Mouse (Mus musculus) retina, adult 2 months (tissue): Measurements from ENCODE around the gene Enpp5.

Experiments
- DNase-seq: peaks from one replicate; pipeline ENCODE4 v3.0.0-alpha.2; 2012; ENCODE audit warnings: low read depth, low spot score

Enpp5 gene

DNA sequence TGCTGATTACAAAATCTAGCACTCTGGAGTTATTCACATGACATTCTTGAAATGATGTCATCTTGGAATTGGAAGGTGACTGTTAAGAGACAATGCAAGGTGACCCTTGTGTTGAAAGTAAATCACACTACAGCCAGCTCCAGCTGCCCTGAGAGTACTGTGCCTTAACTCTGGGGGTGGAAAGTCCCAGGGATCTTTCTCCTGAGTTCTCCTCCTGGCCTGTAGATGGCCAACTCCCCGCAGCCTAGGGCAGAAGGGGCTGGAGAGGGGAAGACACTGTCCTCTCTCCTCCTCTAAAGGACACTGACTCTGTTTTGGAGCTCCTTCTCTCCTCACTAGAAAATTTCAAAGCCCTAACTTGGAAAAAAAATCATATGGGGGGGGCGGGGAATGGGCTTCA lies 12.9 kb downstream of the Enpp5 start:
- DNase-seq: no peak

DNA sequence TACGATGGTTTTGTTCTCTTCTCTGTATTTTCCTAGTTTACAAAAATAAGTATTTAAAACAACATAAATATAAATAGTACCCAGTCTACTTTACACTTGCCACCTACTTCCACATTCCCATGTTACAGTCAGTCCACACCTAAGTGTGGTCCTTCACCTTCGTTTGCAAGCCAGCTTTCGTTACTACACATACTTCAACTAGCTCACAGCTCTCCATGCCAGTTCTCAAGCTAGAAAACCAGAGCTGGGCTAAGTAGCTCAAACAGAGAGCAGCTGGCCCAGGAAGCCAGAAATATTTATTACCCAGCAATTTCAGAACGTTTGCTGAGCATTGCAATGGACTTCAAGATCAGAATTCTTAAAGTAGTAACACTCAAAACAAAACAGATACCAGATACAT lies 21.9 kb downstream of the Enpp5 start:
- no peak for DNase-seq

DNA sequence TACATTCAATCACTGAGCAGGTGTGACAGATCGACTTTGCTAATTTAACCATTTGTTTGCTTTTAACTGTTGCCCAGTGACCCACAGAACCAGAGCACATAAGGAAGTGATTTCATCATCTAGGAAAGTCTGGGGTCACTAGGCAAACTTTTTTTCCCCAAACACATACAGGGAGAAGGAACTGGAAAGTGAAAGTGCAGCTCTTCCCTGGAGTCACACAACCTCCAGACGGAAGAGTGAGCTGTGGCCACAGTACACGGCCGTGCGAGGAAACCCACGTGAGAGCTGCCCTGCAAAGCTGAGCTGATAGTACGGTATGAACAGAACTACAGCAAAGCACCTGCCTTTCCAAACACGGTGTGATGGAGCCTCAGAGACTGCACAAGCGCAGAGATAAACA lies 22.3 kb downstream of the Enpp5 start:
- no peak for DNase-seq

DNA sequence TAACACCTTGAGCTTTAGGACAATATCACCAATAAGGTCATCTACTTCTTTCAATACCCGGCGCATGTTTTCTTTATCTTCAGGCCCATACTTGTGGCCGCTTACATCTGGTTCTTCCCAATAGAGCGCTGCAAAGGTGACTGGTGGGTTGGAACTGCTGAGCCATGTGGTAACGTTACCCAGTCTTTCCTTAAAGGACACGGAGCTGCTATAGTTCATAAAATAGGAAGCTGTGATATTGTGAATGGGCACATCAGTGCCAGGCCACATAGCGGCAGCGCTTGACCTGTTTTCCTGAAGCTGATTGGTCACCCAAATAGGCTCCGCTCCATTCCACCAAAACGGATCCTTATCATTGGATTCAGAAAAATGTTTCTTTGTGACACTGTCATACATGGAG lies 23.3 kb downstream of the Enpp5 start:
- no peak for DNase-seq

DNA sequence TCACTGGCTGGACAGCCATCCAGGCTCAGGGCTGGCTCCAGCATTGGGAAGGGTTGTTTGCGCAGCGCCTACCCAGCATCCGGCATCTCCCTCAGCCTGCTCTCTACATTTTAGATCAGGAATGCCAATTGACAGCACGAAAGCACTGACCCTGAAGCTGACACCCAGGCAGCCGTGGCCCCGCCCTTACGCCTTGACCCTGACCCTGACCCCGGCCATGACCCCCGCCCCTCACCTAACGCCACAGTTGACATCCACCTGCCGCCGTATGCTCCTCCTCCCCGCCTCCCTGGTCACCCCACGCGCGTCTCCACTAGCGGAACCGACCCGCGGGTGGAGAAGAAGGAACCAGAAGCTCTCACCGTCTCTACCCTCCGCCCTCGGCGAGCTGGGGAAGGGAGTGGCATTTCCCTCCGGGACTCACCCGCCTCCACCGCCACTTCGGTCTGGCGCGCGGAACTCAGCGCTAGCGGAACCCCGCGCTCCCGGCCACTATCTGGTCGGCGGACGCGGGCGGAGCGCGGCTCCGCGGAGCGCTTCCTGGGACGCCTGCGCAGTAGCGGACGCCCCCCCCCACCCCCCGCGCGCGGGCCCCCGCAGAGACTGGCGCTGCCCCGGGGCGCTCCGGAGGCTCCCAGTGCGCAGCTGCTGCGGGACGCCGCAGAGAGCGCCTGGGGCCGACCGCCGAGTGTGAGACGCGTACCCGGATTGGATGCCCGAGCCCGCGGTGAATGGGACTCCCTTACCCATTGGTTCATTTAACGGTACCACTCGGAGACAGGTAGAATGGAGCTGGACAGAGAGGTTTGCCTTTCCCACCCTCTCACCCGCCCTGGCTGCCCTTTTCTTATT lies 26.9 kb downstream of the Enpp5 start, which contains the start of gene Enpp4:
TSS of gene Enpp4 (minus strand) at position 523 of the 852 bp plus-strand sequence.
- DNase-seq: peak; percentile 86

DNA sequence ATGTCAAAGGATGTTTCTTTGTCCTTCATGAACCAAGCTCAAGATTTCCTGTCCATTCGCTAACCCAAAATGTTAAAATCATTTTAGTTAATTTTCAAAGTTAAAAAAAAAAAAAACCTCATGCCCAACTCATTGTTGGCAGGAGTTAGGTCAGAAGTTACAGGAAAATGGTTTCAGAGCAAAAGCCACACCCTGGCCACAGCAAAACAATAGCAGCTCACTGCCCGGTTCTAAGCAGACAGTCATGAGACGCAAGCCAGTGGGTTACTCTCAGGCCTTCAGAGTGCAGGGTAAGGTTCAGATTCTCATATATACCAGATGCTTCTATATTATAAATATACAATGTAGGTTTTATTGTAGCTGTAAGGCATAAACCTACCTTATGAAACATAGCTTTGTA lies 29.7 kb downstream of the Enpp5 start:
- no peak for DNase-seq

DNA sequence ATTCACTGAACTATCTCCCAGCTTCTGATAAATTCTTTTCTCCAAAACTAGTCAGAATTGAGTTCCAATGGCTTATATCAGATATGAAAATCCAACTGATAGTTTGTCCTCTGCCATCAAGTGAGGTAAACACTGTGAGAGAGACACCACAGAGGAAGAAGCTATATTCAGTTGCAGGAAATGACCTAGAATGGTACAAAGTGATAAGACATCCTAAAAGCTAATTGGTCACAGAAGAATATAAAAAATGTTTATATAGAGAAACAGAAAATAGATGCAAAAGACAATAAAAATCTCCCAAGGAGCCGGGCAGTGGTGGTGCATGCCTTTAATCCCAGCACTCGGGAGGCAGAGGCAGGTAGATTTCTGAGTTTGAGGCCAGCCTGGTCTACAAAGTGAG lies 38.0 kb downstream of the Enpp5 start:
- DNase-seq: no peak

DNA sequence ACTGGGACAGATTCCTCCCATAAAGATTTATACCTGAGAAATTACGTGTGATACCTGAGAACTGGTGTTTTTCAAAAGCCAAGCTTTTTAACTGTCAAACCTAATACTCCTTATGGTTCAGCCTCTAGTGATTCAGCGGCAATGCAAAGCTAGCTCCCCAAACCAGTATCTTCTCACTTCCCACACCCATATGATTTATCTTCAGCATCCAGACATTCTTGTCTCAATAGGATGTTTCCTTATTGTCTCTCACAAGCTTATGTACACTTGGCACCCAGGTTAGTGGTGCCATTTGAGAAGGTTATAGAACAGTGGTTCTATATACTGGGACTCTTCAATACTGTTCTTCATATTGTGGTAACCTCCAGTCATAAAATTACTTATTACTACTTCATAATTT lies 39.1 kb downstream of the Enpp5 start:
- DNase-seq: no peak

DNA sequence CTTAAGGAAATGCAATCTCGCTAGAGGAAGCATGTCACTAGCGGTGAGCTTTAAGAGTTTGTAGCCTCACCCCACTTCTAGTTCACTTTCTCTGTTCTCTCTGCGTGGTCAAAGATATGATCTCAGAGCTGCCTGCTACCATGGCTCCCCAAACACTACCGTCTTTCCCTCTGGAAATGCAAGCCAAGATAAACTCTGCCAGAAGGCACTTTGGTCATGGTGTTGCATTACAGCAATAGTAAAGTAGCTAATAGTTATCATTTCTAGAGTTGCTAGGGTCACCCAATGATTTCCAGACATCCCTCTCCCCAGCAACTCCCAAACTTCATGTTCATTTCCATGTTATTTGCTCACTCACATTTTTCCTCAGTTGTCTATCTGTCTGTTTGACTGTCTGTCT lies 39.6 kb downstream of the Enpp5 start:
- DNase-seq: no peak

DNA sequence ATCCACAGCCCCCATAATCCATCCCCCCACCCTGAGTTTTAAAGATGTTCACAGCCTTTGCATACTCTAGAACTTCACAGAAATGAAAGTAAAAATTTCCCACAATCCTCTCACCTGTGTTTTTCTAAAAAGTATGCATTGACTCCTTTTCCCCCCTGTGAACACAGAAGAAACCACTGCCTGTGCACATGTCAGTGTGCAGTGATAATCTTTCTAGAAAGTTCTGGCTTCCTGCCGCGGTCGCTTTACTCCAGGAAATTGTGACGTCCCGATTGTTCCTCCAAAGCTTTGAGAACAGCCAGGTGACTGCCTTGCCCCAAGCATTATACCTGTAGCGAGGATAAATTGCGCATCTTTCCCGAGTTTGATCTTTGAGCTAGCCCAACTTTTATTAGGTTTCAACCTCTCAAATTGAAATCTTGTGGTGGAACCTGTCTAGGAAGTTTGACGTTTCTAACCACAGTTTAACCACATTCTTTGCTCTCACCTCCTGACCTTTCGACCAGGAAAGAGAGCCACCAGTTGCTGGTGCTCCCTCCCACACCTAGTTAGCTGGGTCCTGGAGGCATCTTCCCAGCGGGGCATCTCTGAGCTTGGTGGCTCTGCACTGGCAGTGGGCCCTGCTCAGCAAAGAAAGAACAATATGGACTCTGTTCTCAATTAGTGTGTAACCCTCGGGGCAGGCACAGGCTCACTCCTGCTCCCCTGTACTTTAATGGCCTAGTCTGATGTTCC lies 42.9 kb downstream of the Enpp5 start:
- DNase-seq: no peak

DNA sequence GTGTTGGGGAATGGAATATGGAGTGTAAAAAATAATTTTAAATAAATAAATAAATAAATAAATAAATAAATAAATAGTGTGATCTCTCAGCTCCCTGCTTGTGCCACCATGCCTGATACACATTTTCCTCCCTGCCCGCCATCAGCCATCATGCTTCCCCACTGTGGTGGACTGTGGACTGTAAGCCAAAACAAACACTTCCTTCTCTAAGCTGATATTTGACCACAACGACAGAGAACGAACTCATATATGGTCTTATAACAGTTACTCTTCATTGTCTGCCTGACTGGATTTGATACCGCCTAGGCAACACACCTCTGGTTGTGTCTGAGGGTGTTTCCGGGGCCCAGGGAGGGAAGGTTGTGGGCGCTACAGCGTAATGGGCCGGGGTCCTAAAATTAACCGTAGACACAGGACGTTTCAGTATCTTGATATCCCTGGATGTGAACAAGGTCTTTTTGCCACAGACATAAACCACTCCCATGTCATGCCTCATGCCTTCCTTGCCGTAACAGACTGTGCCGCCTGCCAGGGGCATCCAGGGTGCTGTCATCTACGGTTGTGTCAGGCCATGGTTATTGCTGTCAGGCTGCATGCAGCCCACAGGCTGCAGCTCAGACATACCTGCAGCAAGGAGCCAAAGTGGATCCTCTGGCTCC lies 50.6 kb downstream of the Enpp5 start:
- DNase-seq: no peak

DNA sequence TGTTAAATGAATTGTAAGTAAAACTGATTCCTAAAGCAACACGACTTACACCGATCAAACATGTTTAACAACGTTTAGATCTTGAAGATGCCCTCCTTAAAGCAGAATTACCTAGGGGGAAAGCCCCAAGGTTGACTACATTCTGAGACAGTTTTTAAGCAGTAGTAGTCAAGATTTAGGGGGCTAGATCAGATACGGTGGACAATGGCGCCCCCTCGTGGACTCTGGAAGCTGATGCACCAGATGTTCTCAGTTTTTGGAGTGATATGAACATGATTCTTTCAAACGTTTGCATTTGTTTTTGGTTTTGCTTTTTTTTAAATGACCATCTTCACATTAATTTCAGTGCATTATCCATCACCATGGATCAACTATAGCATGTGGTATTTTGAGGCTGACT lies 51.8 kb downstream of the Enpp5 start:
- peak; percentile 44 for DNase-seq

DNA sequence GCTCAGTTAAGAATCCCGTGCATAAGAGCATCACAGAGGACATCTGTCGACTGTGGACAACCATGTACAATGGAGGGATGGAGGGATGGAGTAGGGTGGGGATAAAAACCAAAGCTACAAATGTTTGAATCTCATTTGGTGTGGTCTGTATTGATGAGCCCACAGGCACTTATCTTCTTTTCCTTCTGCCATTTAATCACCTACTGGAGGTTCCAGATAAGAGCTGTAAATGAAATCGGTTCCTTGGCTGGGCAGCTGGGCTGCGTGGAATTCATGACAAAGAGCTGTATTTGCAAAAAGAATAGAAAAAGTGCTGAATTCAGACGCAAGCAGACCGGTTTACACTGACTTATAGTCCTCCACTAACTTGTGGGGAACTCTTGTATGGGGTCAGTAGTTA lies 55.5 kb downstream of the Enpp5 start:
- no peak for DNase-seq

DNA sequence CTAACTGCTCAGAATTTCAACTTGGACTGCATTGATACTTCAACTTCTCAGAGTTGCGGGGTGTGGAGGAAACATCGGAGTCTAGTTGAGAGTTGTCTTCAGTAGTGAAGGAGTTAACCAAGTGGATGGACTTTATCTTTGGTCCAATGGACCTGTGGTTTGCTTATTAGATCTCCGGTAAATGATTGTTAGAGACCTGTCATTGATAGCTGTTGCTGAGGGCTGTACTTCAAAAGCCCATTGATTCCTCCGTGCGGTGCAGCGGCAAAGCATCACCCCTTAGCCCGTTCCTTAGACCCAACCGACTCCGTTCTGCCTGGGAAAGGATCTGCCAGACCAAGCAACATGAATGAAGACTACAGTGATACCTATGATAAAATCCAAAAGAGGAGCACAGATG lies 55.9 kb downstream of the Enpp5 start:
- DNase-seq: no peak

DNA sequence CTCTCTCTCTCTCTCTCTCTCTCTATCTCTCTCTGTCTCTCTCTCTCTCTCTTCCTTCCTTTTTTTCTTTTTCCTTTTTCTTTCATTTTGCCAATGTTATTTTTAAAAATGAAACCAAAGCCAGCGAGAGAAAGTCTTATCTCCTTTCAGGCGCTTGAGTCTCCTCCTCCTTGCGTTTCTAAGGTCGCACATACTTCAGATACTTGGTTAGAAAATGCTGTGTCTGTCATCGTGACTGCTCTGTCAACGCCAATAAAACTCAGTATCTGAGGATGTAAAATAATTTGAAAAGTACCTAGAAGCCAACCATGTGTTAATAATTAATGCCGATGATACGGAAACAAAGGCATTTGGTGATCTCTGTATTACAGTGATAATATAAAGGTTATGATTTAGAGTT lies 57.4 kb downstream of the Enpp5 start:
- DNase-seq: no peak
